Mouse (Mus musculus): ENCODE measurements around the gene Pot1b. TPM values are rescaled to one million over a fixed set of nuclear protein-coding genes. Genes with fewer than 3 reads are reported as not detected.
A peak's percentile ranks its signal among the peaks of the same experiment; 100 is the strongest.

The Pot1b gene
- polyA plus RNA-seq (2015; fragmentation: Nextera tagmentation; extraction: Ambion mirVana): 9.9 and 10.1 TPM in 2 replicates

DNA sequence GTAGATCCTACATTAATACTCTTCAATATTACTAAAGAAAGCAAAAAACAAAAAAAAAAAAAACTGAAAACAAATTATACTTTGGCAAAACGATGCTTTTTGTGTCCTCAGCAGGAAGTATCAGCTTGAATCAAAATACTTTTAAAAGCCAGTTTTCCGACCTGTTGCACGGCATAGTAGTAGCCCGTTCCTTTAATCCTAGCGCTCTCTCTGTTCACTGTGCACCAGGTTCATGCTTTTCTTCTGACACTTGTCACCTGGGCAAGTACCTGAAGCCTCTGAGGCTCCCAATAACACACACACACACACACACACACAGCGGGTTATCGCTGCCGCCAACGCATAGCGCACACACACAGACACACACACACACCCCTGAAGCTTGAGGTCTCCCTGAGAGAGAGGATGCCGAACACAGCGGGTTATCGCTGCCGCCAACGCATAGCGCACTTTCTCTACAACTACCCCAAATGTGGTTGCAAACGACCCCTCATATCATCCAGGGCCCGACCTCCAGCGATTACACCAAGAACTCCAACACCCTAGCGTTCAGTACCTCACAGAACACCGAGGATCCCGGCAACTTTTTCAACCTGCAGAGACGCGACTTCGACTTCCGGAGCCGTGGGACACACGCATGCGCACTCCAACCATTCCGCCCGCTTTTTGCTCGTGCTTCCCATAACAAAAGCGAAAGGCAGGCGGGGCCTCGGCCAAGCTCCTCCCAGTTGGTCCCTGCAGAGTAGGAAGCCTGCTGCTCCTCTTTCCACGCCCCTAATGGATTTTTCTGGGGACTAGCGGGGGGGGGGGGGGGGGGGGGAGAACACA, at the start of gene Pot1b:
TSS of gene Pot1b (minus strand) at position 645 of the 828 bp plus-strand sequence.
- Histone ChIP-seq H3K4me2 (peak within 1 kb of the TSS; percentile 70), H3K36me3 (peaks cover 17% of the 10 kb centered on the region), H3K4me3 (replicated peaks) (peak within 1 kb of the TSS; percentile 80), H3K9me3 (replicated peaks) (no peaks in the 10 kb centered on the region), H3K27ac (peak within 1 kb of the TSS; percentile 78), H3K9ac (peak within 1 kb of the TSS; percentile 63), H3K4me1 (0 out of 2 replicates have a peak, but pooled peaks cover 2% of the 10 kb centered on the region), H3K27me3 (no peaks in the 10 kb centered on the region)
- ATAC-seq (replicated peaks; ENCODE audit: low FRiP score): peak; percentile 100
- under 1% methylated on average over 37 of the region's 37 CpGs for WGBS

DNA sequence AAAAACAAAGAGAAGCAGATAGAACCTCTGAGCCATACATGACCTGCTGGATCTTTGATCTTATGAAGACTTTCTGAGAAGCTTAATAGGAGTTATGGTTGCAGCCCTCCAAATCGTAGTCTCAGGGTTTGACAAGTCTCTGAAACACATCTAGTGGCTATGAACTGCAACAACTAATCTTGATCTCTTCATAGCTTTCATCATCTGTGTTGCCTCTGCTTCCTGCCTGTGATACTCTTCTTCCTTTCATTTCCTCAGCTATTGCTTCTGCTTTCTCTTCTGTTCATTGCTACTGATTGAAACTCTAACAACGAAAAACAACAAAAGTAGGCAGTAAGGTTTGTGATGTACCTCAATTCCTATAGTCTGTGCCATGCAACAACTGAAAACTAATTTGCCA, 38.7 kb upstream of the Pot1b start:
- WGBS: 71% methylated on average over 2 of the region's 2 CpGs
- H3K36me3 ChIP-seq: no peaks in the 10 kb centered on the region
- no peak for ATAC-seq (replicated peaks; ENCODE audit: low FRiP score)

GRCm38 (mm10) chr17:55749786-55750185, 37.4 kb upstream of the Pot1b start, which contains the start of gene Adgre4:
Gene Adgre4, plus strand, starts transcription at chr17:55749984.
- no peak for ATAC-seq (replicated peaks; ENCODE audit: low FRiP score)
- Histone ChIP-seq H3K36me3 (no peaks in the 10 kb centered on the region), H3K4me1 (no peaks in the 10 kb centered on the region), H3K9ac (no peak within 1 kb of the TSS), H3K27ac (no peak within 1 kb of the TSS), H3K4me3 (replicated peaks) (no peak within 1 kb of the TSS), H3K4me2 (no peak within 1 kb of the TSS), H3K27me3 (no peaks in the 10 kb centered on the region), H3K9me3 (replicated peaks) (no peaks in the 10 kb centered on the region)
- WGBS: 63% methylated on average over 2 of the region's 2 CpGs

More for the DNA sequence above, 38.7 kb upstream of the Pot1b start:
- Histone ChIP-seq H3K27ac (no peak overlapping the region), H3K9ac (no peak overlapping the region), H3K27me3 (no peaks in the 10 kb centered on the region), H3K9me3 (replicated peaks) (no peaks in the 10 kb centered on the region), H3K4me2 (no peak overlapping the region), H3K4me1 (no peaks in the 10 kb centered on the region), H3K4me3 (replicated peaks) (no peak overlapping the region)

GRCm38 (mm10) chr17:55736675-55737074, 24.2 kb upstream of the Pot1b start:
- Histone ChIP-seq H3K4me3 (replicated peaks) (no peak overlapping the region), H3K36me3 (no peaks in the 10 kb centered on the region), H3K4me2 (no peak overlapping the region), H3K9ac (no peak overlapping the region), H3K27me3 (no peaks in the 10 kb centered on the region), H3K9me3 (replicated peaks) (no peaks in the 10 kb centered on the region), H3K4me1 (no peaks in the 10 kb centered on the region), H3K27ac (no peak overlapping the region)
- WGBS: 89% methylated on average over 1 of the region's 1 CpGs
- ATAC-seq (replicated peaks; ENCODE audit: low FRiP score): no peak

DNA sequence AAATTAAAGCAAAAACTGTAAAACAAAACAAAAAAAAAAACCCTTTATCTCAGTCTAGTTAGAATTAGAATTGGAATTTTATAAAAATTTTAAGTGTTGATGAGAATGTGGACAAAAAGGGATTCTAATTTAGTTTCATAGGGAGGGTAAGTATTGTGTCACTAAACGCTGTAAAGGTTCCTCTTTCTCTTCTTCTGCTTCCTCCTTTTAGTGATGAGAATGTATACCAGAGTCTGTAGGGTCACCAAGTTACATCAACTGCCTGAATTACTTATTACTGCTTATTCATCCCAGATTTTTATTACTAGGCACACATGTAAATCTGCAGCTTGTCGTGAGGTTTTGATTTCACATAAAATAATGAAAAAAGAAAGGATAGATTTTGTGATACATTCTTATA, 13.8 kb upstream of the Pot1b start:
- no peak overlapping the region for H3K4me3 ChIP-seq (replicated peaks)
- H3K36me3 ChIP-seq: no peaks in the 10 kb centered on the region
- no peak overlapping the region for H3K27ac ChIP-seq
- H3K27me3 ChIP-seq: no peaks in the 10 kb centered on the region
- ATAC-seq (replicated peaks; ENCODE audit: low FRiP score): no peak
- no peak overlapping the region for H3K4me2 ChIP-seq
- H3K9me3 ChIP-seq (replicated peaks): no peaks in the 10 kb centered on the region
- H3K4me1 ChIP-seq: no peaks in the 10 kb centered on the region
- WGBS: 72% methylated on average over 2 of the region's 2 CpGs
- no peak overlapping the region for H3K9ac ChIP-seq

GRCm38 (mm10) chr17:55722250-55722649, 9.8 kb upstream of the Pot1b start:
- H3K9me3 ChIP-seq (replicated peaks): no peaks in the 10 kb centered on the region
- no peaks in the 10 kb centered on the region for H3K27me3 ChIP-seq
- no peak overlapping the region for H3K9ac ChIP-seq
- ATAC-seq (replicated peaks; ENCODE audit: low FRiP score): no peak
- no peak overlapping the region for H3K27ac ChIP-seq
- H3K36me3 ChIP-seq: no peaks in the 10 kb centered on the region
- H3K4me1 ChIP-seq: no peaks in the 10 kb centered on the region
- H3K4me2 ChIP-seq: no peak overlapping the region
- 60% methylated on average over 2 of the region's 2 CpGs for WGBS
- no peak overlapping the region for H3K4me3 ChIP-seq (replicated peaks)

- Histone ChIP-seq H3K4me2 (no peak overlapping the region), H3K4me1 (no peaks in the 10 kb centered on the region), H3K36me3 (no peaks in the 10 kb centered on the region), H3K27ac (no peak overlapping the region), H3K4me3 (replicated peaks) (no peak overlapping the region), H3K9me3 (replicated peaks) (no peaks in the 10 kb centered on the region), H3K27me3 (no peaks in the 10 kb centered on the region), H3K9ac (no peak overlapping the region)
- WGBS: 68% methylated on average over 1 of the region's 1 CpGs
- no peak for ATAC-seq (replicated peaks; ENCODE audit: low FRiP score)
Observed at GRCm38 (mm10) chr17:55721270-55721669, 8.8 kb upstream of the Pot1b start.

GRCm38 (mm10) chr17:55702865-55703264, 9.6 kb downstream of the Pot1b start:
- Histone ChIP-seq H3K4me1 (no peaks in the 10 kb centered on the region), H3K27me3 (no peaks in the 10 kb centered on the region), H3K9ac (no peak overlapping the region), H3K4me3 (replicated peaks) (no peak overlapping the region), H3K9me3 (replicated peaks) (no peaks in the 10 kb centered on the region), H3K36me3 (peaks cover 22% of the 10 kb centered on the region), H3K4me2 (no peak overlapping the region), H3K27ac (no peak overlapping the region)
- WGBS: 70% methylated on average over 5 of the region's 5 CpGs
- no peak for ATAC-seq (replicated peaks; ENCODE audit: low FRiP score)

GRCm38 (mm10) chr17:55702161-55702820, 10.1 kb downstream of the Pot1b start:
- Histone ChIP-seq H3K9ac (no peak overlapping the region), H3K4me1 (no peaks in the 10 kb centered on the region), H3K36me3 (peaks cover 27% of the 10 kb centered on the region), H3K9me3 (replicated peaks) (no peaks in the 10 kb centered on the region), H3K4me2 (no peak overlapping the region), H3K27ac (no peak overlapping the region), H3K27me3 (no peaks in the 10 kb centered on the region), H3K4me3 (replicated peaks) (no peak overlapping the region)
- WGBS: 65% methylated on average over 3 of the region's 3 CpGs
- ATAC-seq (replicated peaks; ENCODE audit: low FRiP score): no peak; the same call in 1 of the 2 replicates

DNA sequence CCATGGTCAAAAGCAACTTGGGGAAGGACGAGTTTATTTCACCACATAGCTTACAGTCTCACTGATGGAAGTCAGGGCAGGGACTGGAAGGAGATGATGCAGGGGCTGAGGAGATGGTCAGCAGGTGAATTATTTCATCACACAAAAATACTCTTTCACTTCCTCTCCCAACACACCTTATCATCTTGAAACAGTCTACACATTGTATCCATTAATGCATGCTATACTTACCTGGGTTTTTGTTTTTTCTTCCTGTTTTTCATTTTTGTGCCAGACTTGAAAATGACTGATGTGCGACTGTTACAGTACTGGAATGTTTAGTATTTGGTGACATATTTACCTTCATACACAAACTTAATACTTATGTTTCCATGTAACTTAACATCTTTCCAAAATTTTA, 13.0 kb downstream of the Pot1b start:
- Histone ChIP-seq H3K9me3 (replicated peaks) (no peaks in the 10 kb centered on the region), H3K9ac (no peak overlapping the region), H3K4me1 (no peaks in the 10 kb centered on the region), H3K27me3 (no peaks in the 10 kb centered on the region), H3K4me3 (replicated peaks) (no peak overlapping the region), H3K36me3 (peaks cover 29% of the 10 kb centered on the region), H3K27ac (no peak overlapping the region), H3K4me2 (no peak overlapping the region)
- ATAC-seq (replicated peaks; ENCODE audit: low FRiP score): no peak
- WGBS: 83% methylated on average over 2 of the region's 2 CpGs

DNA sequence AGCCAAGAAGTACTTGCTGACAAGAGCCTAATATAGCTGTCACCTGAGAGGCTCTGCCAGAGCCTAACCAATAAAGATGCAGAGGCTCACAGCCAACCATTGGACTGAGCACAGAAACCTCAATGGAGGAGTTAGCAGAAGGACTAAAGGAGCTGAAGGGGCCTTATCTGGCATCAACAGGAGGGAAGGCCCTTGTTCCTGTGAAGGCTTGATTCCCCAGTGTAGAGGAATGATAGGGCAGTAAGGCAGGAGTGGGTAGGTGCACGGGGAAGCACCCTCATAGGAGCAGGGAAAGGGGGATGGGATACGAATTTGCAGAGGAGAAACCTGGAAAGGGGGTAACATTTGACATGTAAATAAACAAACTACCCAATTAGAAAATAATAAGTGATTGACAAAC, 51.3 kb downstream of the Pot1b start:
- no peak for ATAC-seq (replicated peaks; ENCODE audit: low FRiP score)
- Histone ChIP-seq H3K36me3 (peaks cover 24% of the 10 kb centered on the region), H3K9ac (no peak overlapping the region), H3K27me3 (no peaks in the 10 kb centered on the region), H3K4me3 (replicated peaks) (no peak overlapping the region), H3K27ac (no peak overlapping the region), H3K4me1 (no peaks in the 10 kb centered on the region), H3K4me2 (no peak overlapping the region), H3K9me3 (replicated peaks) (no peaks in the 10 kb centered on the region)
- 82% methylated on average over 2 of the region's 2 CpGs for WGBS

DNA sequence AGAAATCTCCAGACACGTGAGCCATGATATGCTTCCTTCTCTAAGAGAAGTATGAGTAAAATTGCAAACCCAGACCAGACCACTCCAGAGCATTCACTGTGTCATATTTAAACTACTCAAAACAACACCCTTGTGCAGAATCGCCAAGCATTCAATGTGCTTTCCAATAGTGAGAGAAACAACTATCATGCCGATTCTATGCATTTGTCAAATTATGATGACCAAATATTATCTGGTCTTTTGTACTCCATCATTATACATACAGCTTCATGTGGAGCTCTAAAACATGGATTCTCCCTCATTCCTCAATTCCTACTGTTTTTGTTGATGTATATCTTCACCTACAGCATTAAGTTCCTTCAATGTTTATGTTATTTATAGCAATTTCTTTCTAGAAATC, 87.3 kb downstream of the Pot1b start, which contains the start of gene Vmn2r118:
TSS of gene Vmn2r118 (minus strand) at position 101 of the 400 bp plus-strand sequence.
- WGBS: 87% methylated on average over 3 of the region's 3 CpGs

More for the DNA sequence above, 87.3 kb downstream of the Pot1b start, which contains the start of gene Vmn2r118:
- Histone ChIP-seq H3K4me3 (replicated peaks) (no peak within 1 kb of the TSS), H3K9me3 (replicated peaks) (no peaks in the 10 kb centered on the region), H3K27ac (no peak within 1 kb of the TSS), H3K9ac (no peak within 1 kb of the TSS), H3K27me3 (no peaks in the 10 kb centered on the region), H3K4me2 (no peak within 1 kb of the TSS), H3K36me3 (no peaks in the 10 kb centered on the region), H3K4me1 (no peaks in the 10 kb centered on the region)
- no peak for ATAC-seq (replicated peaks; ENCODE audit: low FRiP score)

All from kidney, embryonic 15.5 days (tissue).